ENCODE assay signal across 11 mouse cellular contexts in the genomic region with DNA sequence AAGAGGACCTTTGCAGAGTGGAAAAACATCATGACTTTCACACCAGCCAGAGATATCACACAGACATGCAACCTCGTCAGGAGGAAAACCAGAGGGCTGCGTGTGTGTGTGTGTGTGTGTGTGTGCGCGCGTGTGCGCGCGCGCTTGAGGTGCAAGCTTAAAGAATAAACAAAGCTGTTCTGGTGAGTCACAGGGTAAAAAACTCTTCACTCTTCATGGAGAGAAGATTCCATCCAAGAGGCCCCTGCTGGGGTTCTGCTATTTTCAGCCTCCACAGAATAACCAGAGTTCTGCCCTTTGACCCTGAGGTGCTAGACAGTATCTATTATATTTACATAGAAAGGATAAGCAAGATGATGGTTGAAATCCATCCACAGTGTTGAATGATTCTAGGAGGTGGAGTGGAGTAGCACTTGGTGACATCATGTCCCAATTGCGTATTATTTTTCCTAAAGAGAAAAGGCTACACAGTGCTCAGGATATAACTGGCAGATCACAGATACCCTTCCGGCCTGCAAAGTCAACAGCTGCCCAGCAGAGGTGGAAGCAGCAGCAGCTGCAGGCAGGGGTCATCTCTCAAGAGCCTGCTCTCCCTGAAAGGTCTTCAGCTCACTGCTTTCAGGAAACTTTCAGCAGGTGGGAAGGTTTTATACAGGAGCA. TPM values are rescaled to one million over a fixed set of nuclear protein-coding genes. Genes with fewer than 3 reads are reported as not detected.
A peak's percentile ranks its signal among the peaks of the same experiment; 100 is the strongest.
DNase-seq lines count a peak whose midpoint lies in the region; ATAC-seq and TF ChIP-seq lines count a peak whose summit lies in the region.
"Had no signal": no experiment of that assay in that cellular context is flagged by ENCODE, and none has a peak within 500 bp of the region (broad histone marks: within the 10 kb centered on the region; RNA-seq: fewer than 3 reads in every experiment).

No protein-coding gene starts in this region.

- TF ChIP-seq EP300 in heart, postnatal 0 days (IDR thresholded peaks at IDR 0.05; ENCODE audit: low read depth): peak; percentile 73

- DNase-seq in kidney, postnatal 0 days (ENCODE audit: low spot score): no peak
- no peak for DNase-seq in kidney, adult 8-10 months
- peak; percentile 58 for DNase-seq in Muller cell, postnatal 12 days (ENCODE audit: inconsistent ontology term)
- DNase-seq in heart, postnatal 0 days (ENCODE audit: low spot score): peak; percentile 72
- DNase-seq in lung, postnatal 10 days: peak; percentile 82
- DNase-seq in testis, postnatal 14 days (ENCODE audit: low spot score): no peak
- DNase-seq: thymus, postnatal 25 days had no signal

- H3K27me3 ChIP-seq in kidney, postnatal 0 days (ENCODE audit: insufficient read depth, low read length): no peaks in the 10 kb centered on the region
- H3K27me3 ChIP-seq in heart, postnatal 0 days (ENCODE audit: control insufficient read depth, insufficient read depth, low read length): no peaks in the 10 kb centered on the region
- H3K27me3 ChIP-seq: midbrain, embryonic 15.5 days; Patski had no signal

- peak overlapping the region; percentile 66; the same call in 1 of the 2 replicates for H3K27ac ChIP-seq in kidney, postnatal 0 days
- peak overlapping the region; percentile 72 for H3K27ac ChIP-seq in heart, postnatal 0 days (ENCODE audit: low read depth)
- H3K27ac ChIP-seq: midbrain, embryonic 15.5 days had no signal

- 56% methylated on average over 11 of the region's 11 CpGs for WGBS in kidney, postnatal 0 days
- WGBS in heart, postnatal 0 days: 28% methylated on average over 11 of the region's 11 CpGs

- H3K9ac ChIP-seq in kidney, postnatal 0 days (ENCODE audit: low read depth, low read length): no peak overlapping the region
- no peak overlapping the region for H3K9ac ChIP-seq in heart, postnatal 0 days (replicated peaks; ENCODE audit: low read depth, low read length)
- H3K9ac ChIP-seq: midbrain, embryonic 15.5 days had no signal

- 0 out of 2 replicates have a peak, but pooled peaks cover 4% of the 10 kb centered on the region for H3K36me3 ChIP-seq in kidney, postnatal 0 days (ENCODE audit: insufficient read depth, low read length)
- no peaks in the 10 kb centered on the region for H3K36me3 ChIP-seq in heart, postnatal 0 days (replicated peaks; ENCODE audit: control insufficient read depth, insufficient read depth, low read length)
- H3K36me3 ChIP-seq: midbrain, embryonic 15.5 days had no signal

- peaks cover 51% of the 10 kb centered on the region for H3K4me1 ChIP-seq in kidney, postnatal 0 days (replicated peaks; ENCODE audit: insufficient read depth, low read length)
- peaks cover 55% of the 10 kb centered on the region for H3K4me1 ChIP-seq in heart, postnatal 0 days (ENCODE audit: control insufficient read depth, insufficient read depth)
- H3K4me1 ChIP-seq: midbrain, embryonic 15.5 days had no signal

- H3K4me2 ChIP-seq in kidney, postnatal 0 days (ENCODE audit: low read length): no peak overlapping the region
- no peak overlapping the region for H3K4me2 ChIP-seq in heart, postnatal 0 days (ENCODE audit: low read depth, low read length)
- H3K4me2 ChIP-seq: midbrain, embryonic 15.5 days had no signal

- ATAC-seq in kidney, postnatal 0 days (replicated peaks; ENCODE audit: low FRiP score, low read depth): no peak; the same call in 1 of the 2 replicates
- peak; percentile 56 for ATAC-seq in heart, postnatal 0 days (ENCODE audit: insufficient read depth, low read depth)
- no peak for ATAC-seq in megakaryocyte, adult 5-6 weeks (ENCODE audit: poor library complexity, severe bottlenecking)
- ATAC-seq in erythroid progenitor cell, adult 5-6 weeks (replicated peaks; ENCODE audit: low FRiP score, poor library complexity, severe bottlenecking): no peak
- ATAC-seq: midbrain, embryonic 15.5 days had no signal

- no peak overlapping the region for H3K4me3 ChIP-seq in kidney, postnatal 0 days (replicated peaks; ENCODE audit: low read depth, low read length)
- no peak overlapping the region for H3K4me3 ChIP-seq in heart, postnatal 0 days (ENCODE audit: low read depth, low read length)
- H3K4me3 ChIP-seq: midbrain, embryonic 15.5 days had no signal

- no peaks in the 10 kb centered on the region for H3K9me3 ChIP-seq in kidney, postnatal 0 days (replicated peaks; ENCODE audit: low read length)
- no peaks in the 10 kb centered on the region for H3K9me3 ChIP-seq in heart, postnatal 0 days (replicated peaks; ENCODE audit: control insufficient read depth, low read length)
- H3K9me3 ChIP-seq: midbrain, embryonic 15.5 days had no signal

- TF ChIP-seq CTCF in kidney, postnatal 0 days (IDR thresholded peaks at IDR 0.05; ENCODE audit: low read depth): no peak
- no peak for TF ChIP-seq CTCF in heart, postnatal 0 days (IDR thresholded peaks at IDR 0.05; ENCODE audit: low read depth)

RNA-seq across cellular contexts. Expression of a gene that starts 41.0 kb away (rescaled TPM):
- 20.8 and 23.3 TPM in 2 replicates for polyA plus RNA-seq in kidney, postnatal 0 days (2015; fragmentation: Nextera tagmentation; extraction: Ambion mirVana)
- total RNA-seq in heart, postnatal 0 days (2014; rRNA removed; ENCODE audit: low replicate concordance): 32.4 and 39.7 TPM in 2 replicates
- polyA plus RNA-seq in heart, postnatal 0 days (2015; fragmentation: Nextera tagmentation; extraction: Ambion mirVana): 16.3 TPM in 2 replicates
- 7.8 and 8.0 TPM in 2 replicates for total RNA-seq in megakaryocyte, adult 5-6 weeks (2015)
- 2.8 and 3.0 TPM in 2 replicates for total RNA-seq in megakaryocyte, adult 5-6 weeks (2017)
- total RNA-seq in erythroid progenitor cell, adult 5-6 weeks (2015; ENCODE audit: low replicate concordance): 1.7 and 4.7 TPM in 2 replicates
- total RNA-seq in erythroid progenitor cell, adult 5-6 weeks (2017; ENCODE audit: low replicate concordance): 0.38 and 1.4 TPM in 2 replicates

Comparison
In these comparisons a context has a peak if more than half of its experiments do, and no peak if none do; other contexts are left out.
1. DNase-seq: peak in Muller cell, postnatal 12 days (single experiment), heart, postnatal 0 days (single experiment) and lung, postnatal 10 days (single experiment); none in kidney, postnatal 0 days (single experiment), kidney, adult 8-10 months (0 of 2) and testis, postnatal 14 days (single experiment).